Mouse (Mus musculus): Measurements from ENCODE around the gene Mrps2.
"Not testable (repeated sequence)": the region's sequence is repeated elsewhere in the genome, so short reads cannot be mapped to it uniquely, and the experiment has no call there.

The Mrps2 gene

DNA sequence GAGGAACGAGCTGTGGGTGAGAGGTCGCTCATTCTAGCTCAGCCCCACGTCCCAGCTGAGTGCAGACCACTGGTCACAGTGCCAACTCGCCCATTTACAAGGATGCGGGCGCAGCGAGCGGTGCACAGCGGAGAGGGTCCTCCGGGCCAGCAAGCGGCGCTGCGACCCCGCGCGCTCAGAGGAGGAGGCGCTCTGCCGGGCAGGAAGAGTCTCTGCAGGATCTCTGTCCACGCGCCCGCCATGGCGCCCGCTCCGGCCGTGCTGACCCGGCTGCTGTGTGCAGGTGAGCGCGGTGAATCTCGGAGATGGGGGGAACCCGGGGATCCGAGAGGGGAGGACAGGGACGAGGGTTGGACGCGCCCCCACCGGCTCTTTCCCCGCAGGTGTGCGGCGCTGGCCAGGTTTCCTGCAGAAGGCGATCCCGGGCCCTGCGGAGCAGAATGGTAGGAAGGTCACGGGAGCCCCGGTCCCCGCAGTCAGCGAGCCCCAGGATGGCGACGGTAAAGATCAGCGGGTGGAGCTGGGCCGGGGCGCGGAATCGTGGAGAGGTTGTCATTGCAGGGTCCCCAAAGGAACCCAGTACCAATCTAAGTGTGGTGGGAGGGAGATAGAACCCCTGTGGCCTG, at the start of gene Mrps2:
TSS of gene Mrps2 (plus strand) at position 207 of the 626 bp plus-strand sequence.
- peak; percentile 80 to 83 for DNase-seq

GRCm38 (mm10) chr2:28419898-28420297, 48.0 kb upstream of the Mrps2 start:
- DNase-seq, result peak; percentile 70 to 91

GRCm38 (mm10) chr2:28423167-28423566, 44.7 kb upstream of the Mrps2 start:
- DNase-seq, result peak; percentile 27 to 71

DNA sequence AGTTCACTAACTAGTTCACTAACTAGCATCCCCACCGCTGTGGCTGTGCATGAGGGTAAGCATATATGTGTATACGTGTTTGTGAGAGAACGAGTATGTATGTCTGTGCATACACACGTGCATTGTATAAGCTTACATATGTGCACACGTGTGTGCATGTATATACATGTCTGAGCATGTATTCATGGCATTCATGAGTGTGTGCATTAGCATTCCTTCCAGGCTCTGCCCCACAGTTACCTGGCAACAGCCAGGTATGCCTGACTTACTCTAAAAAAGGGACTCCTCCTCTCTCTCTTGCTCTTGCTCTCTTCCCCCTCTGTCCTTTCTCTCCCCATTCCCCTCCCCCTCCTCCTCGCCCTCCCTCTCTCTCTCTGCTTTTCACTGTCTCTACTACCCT, 40.6 kb upstream of the Mrps2 start:
- DNase-seq, result no peak

- DNase-seq, result no peak
Observed at GRCm38 (mm10) chr2:28430846-28431245, 37.0 kb upstream of the Mrps2 start.

GRCm38 (mm10) chr2:28432811-28433210, 35.1 kb upstream of the Mrps2 start:
- DNase-seq, result peak; percentile 13 to 14

- DNase-seq, result no peak
Observed at GRCm38 (mm10) chr2:28433512-28433911, 34.4 kb upstream of the Mrps2 start.

- no peak for DNase-seq
Observed at GRCm38 (mm10) chr2:28435401-28435800, 32.5 kb upstream of the Mrps2 start.

DNA sequence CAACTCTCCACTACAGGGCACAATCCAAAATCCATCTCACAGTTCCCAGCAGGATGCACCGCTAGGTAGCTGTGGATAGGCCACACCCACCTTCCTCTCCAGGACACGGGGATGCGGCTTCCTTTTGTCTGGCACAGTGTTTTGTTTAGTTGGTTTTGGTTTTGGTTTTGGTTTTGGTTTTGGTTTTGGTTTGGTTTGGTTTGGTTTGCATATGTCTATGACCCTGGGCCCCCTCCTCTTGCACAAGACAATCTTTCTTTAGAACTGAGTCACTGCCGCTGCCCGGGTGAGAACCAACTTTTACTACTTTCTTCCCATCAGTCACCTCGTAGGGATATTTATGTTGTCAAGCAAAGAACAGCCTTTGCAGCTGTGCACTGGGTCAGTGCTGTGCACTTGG, 27.0 kb upstream of the Mrps2 start:
- no peak for DNase-seq

- no peak for DNase-seq
Observed at GRCm38 (mm10) chr2:28445082-28445481, 22.8 kb upstream of the Mrps2 start.

- no peak for DNase-seq
Observed at GRCm38 (mm10) chr2:28446181-28446514, 21.7 kb upstream of the Mrps2 start.

GRCm38 (mm10) chr2:28446515-28447314, 21.2 kb upstream of the Mrps2 start, which contains the start of gene Ppp1r26:
Ppp1r26 (plus strand) TSS chr2:28446800.
- DNase-seq, result peak in 1 of 2 experiments; percentile 14

DNA sequence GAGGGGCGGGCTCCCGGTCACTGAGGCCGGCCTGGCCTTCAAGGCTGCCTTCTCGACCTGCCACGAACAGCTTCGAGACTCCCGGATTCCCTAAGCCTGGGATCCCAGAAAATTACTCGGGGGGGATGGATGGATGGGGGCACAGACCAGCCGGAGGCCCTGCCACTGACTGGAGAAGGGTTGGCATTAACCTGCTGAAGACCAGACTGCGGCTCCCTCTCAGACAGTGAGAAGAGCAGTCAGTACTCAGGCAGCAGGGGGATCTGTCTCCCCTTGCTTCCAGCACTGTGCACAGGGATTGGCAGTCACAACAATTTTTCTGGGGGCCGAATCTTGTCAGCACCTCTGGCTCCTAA, 20.6 kb upstream of the Mrps2 start:
- DNase-seq, result no peak

GRCm38 (mm10) chr2:28451663-28452062, 16.2 kb upstream of the Mrps2 start:
- DNase-seq, result no peak

DNA sequence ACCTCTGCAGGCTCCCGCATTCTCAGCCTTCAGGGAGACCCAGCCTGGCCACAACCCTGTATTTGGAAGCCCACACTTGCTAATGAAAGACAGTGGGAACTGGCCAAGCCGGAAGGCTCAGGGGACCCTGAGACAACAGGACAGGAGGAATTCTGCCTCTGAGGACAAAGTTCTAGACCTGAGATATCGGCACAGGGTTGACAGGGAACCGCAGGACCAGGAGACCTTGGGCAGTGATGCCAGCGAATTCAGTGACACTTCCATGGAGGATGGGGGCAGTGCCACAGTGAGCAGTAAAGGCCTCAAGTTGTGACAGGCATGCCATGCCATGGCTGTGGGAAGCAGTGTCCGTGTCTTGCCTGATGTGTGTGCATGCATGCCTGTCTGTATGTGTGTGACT, 14.3 kb upstream of the Mrps2 start:
- no peak for DNase-seq

GRCm38 (mm10) chr2:28456616-28457015, 11.2 kb upstream of the Mrps2 start:
- DNase-seq, result no peak

- peak; percentile 52 to 79 for DNase-seq
Observed at GRCm38 (mm10) chr2:28463919-28464318, 3.9 kb upstream of the Mrps2 start.

DNA sequence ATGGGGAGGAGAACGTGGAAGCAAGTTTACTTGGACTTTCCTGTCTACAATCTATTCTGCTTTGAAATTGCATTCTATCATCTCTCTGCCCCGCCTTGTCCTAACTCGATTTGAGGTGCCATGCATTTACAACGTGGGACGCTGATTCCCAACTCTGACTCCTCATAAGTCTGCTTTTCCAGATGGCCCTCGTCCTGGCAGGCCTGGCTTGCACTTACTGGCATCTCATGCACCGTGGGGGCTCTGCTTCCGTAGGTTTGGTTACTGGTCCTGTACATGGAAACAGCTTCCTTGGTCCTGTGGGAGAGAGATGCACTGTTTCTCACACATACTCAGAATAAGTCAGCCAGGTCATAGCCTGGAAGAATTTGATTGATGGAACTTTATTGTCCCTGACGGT, 2.9 kb upstream of the Mrps2 start:
- DNase-seq, result no peak

DNA sequence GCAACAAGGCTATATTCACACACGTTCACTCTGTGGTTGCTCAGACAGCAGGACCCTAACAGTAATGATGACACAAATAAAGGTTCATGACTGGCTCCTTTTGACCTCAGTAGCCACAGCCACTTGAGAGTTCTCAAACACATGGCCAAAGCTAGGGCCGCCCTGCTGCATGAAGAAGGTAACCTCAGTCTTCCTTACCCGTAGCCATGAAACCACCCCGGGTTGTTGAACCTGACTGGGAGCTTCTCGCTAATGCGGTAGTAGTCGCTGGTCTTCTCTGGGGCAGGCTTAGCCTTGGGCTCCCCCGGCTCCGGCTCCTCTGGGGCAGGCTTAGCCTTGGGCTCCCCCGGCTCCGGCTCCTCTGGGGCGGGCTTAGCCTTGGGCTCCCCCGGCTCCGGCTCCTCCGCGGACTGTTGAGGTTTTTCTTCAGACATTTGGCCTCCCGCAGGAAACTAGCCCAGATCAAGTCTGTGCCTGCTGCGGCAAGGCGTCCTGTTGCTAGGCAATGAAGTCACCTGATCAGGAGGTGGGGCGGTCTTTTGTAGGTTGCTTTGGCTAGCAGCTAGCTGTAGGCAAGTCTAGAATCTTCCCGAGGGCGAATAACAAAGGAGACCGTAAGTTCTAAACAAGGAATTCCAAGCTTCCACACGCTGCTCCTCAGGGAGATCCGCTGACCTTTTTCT, 1.9 kb upstream of the Mrps2 start, which contains the start of gene 1700007K13Rik:
TSS of gene 1700007K13Rik (minus strand) at position 497 of the 683 bp plus-strand sequence.
- peak; percentile 81 to 83 for DNase-seq

GRCm38 (mm10) chr2:28468486-28469225, 790 bp downstream of the Mrps2 start:
- no peak for DNase-seq

- DNase-seq, result no peak
Observed at GRCm38 (mm10) chr2:28469461-28469860, 1.6 kb downstream of the Mrps2 start.

DNA sequence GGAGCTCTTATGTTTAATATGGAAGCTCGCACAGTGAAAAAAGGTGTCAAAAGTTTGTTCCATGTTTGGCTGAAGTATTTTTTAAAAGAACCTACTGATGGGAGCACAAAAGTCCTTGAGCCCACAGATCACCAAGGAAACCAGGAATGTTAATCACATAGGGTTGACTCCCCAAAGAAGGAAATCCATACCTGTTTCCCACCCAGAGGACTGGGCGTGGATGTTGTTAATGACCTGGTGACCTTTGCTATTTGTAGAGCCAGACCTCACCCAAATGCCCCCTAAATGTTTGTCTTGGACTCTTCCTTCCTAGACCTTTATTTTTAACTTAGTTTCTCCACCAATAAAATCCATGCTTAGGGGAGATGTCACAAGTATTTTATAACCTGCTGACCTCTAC, 2.7 kb downstream of the Mrps2 start:
- DNase-seq, result no peak

DNA sequence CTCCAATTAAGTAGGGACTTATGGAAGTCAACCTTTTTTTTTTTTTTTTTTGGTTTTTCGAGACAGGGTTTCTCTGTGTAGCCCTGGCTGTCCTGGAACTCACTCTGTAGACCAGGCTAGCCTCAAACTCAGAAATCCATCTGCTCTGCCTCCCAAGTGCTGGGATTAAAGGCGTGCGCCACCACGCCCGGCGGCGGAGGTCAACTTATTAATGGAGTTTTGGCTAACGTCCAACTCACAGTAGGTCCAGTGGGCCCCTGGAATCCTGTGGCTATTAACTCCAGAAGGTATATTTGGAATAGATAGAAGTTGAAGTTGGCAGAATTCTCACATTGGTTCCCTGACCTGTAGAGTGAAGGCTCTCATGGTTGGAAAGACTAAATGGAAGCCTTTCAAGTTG, 4.1 kb downstream of the Mrps2 start:
- DNase-seq, result not testable (repeated sequence)
